ENCODE assay signal across 21 mouse cellular contexts in the genomic region with DNA sequence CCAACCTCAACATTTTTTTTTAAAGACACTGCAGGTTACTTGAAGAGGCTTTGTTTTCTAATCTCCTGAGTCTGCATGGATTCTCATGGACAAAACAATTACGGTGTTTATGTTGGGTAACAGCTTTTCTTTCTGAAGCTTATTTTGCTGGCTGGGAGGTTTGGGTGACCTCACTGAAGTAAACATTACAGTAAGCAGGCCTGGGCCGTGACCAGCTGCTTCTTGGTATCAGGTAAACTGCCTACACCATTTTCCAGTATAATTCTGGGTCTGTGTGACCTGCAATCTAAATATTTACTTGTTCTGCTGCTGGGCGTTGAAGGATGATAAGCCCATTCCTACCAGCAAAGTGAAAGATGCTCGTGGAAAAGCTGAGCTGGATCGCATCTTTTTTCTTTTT. TPM values are rescaled to one million over a fixed set of nuclear protein-coding genes. Genes with fewer than 3 reads are reported as not detected.
"Had no signal": no experiment of that assay in that cellular context is flagged by ENCODE, and none has a peak within 500 bp of the region (broad histone marks: within the 10 kb centered on the region; RNA-seq: fewer than 3 reads in every experiment).

No protein-coding gene starts in this region.

- H3K4me3 ChIP-seq: liver, embryonic 13.5 days; liver, embryonic 15.5 days; lung, embryonic 15.5 days; megakaryocyte, embryonic 14.5 days; midbrain, embryonic 13.5 days; midbrain, embryonic 15.5 days; neural tube, embryonic 12.5 days; stomach, embryonic 15.5 days had no signal

- DNase-seq: liver, embryonic 13.5 days; liver, postnatal 0 days; lung, adult 2 months; lung, postnatal 14 days; lung, postnatal 36 days; right cerebral cortex, postnatal 14 days; thymus, postnatal 14 days; thymus, postnatal 36 days had no signal

- H3K27ac ChIP-seq: liver, embryonic 13.5 days; liver, embryonic 15.5 days; lung, embryonic 15.5 days; macrophage; midbrain, embryonic 13.5 days; midbrain, embryonic 15.5 days; neural tube, embryonic 12.5 days; stomach, embryonic 15.5 days had no signal

- H3K9ac ChIP-seq: liver, embryonic 13.5 days; liver, embryonic 15.5 days; liver, postnatal 0 days; lung, embryonic 15.5 days; midbrain, embryonic 13.5 days; midbrain, embryonic 15.5 days; neural tube, embryonic 12.5 days; stomach, embryonic 15.5 days had no signal

- H3K9me3 ChIP-seq: liver, embryonic 13.5 days; liver, embryonic 15.5 days; lung, embryonic 15.5 days; megakaryocyte, embryonic 14.5 days; midbrain, embryonic 13.5 days; midbrain, embryonic 15.5 days; neural tube, embryonic 12.5 days; stomach, embryonic 15.5 days had no signal

- ATAC-seq: liver, postnatal 0 days; lung, postnatal 0 days; midbrain, embryonic 13.5 days; midbrain, embryonic 15.5 days had no signal

- H3K36me3 ChIP-seq: liver, embryonic 13.5 days; liver, embryonic 15.5 days; lung, embryonic 15.5 days; midbrain, embryonic 13.5 days; midbrain, embryonic 15.5 days; neural tube, embryonic 12.5 days; stomach, embryonic 15.5 days had no signal

- H3K4me1 ChIP-seq: lung, embryonic 15.5 days; midbrain, embryonic 13.5 days; midbrain, embryonic 15.5 days; stomach, embryonic 15.5 days had no signal

- H3K4me2 ChIP-seq: liver, embryonic 11.5 days; liver, embryonic 13.5 days; liver, embryonic 15.5 days; lung, embryonic 15.5 days; midbrain, embryonic 11.5 days; midbrain, embryonic 13.5 days; midbrain, embryonic 15.5 days; neural tube, embryonic 12.5 days; stomach, embryonic 15.5 days had no signal

- H3K27me3 ChIP-seq: liver, embryonic 13.5 days; lung, embryonic 15.5 days; midbrain, embryonic 13.5 days; midbrain, embryonic 15.5 days; neural tube, embryonic 12.5 days; stomach, embryonic 15.5 days had no signal

RNA-seq across cellular contexts. Expression of a gene that starts 30.1 kb away (rescaled TPM):
- polyA plus RNA-seq: liver, embryonic 11.5 days; liver, embryonic 13.5 days; liver, embryonic 15.5 days; liver, postnatal 0 days; macrophage; midbrain, embryonic 11.5 days; spleen, adult 2 months; stomach, embryonic 15.5 days; thymus, postnatal 0 days had no signal
